Mouse (Mus musculus): ENCODE data around the gene Med24. TPM values are rescaled to one million over a fixed set of nuclear protein-coding genes. Genes with fewer than 3 reads are reported as not detected.

The Med24 gene
- polyA plus RNA-seq, 1 experiment: 33.1 TPM

- TF ChIP-seq FOSL1 (IDR thresholded peaks at IDR 0.05; ENCODE audit: insufficient read depth, low read length, poor library complexity, severe bottlenecking) (no peak), CTCF (IDR thresholded peaks at IDR 0.05; ENCODE audit: control insufficient read depth, insufficient read depth, insufficient read length) (no peak), MYOG (IDR thresholded peaks at IDR 0.05; ENCODE audit: control insufficient read depth, extremely low read depth, insufficient read length) (no peak), USF1 (IDR thresholded peaks at IDR 0.05; ENCODE audit: low read depth) (peak; percentile 37), CEBPB (IDR thresholded peaks at IDR 0.05; ENCODE audit: low read depth) (no peak), MYOD1 (IDR thresholded peaks at IDR 0.05; ENCODE audit: control insufficient read depth, insufficient read length, low read depth) (no peak), MAX (IDR thresholded peaks at IDR 0.05) (no peak)
- Histone ChIP-seq H3K79me3 (ENCODE audit: low read depth) (peaks cover 12% of the 10 kb centered on the region), H3K4me3 (ENCODE audit: insufficient read depth, poor library complexity, severe bottlenecking) (peak within 1 kb of the TSS; percentile 62), H3ac (ENCODE audit: control insufficient read depth, insufficient read length, low read depth) (peak within 1 kb of the TSS; percentile 69), H3K36me3 (ENCODE audit: control insufficient read depth, insufficient read depth) (peaks cover 23% of the 10 kb centered on the region), H3K79me2 (ENCODE audit: control insufficient read depth, insufficient read depth) (peaks cover 40% of the 10 kb centered on the region), H3K27me3 (ENCODE audit: control insufficient read depth, insufficient read depth, insufficient read length) (no peaks in the 10 kb centered on the region)
Observed at GRCm38 (mm10) chr11:98774582-98775347, 45.5 kb upstream of the Med24 start, which contains the start of gene Nr1d1. Gene Nr1d1 (minus strand): TSS chr11:98775333.

DNA sequence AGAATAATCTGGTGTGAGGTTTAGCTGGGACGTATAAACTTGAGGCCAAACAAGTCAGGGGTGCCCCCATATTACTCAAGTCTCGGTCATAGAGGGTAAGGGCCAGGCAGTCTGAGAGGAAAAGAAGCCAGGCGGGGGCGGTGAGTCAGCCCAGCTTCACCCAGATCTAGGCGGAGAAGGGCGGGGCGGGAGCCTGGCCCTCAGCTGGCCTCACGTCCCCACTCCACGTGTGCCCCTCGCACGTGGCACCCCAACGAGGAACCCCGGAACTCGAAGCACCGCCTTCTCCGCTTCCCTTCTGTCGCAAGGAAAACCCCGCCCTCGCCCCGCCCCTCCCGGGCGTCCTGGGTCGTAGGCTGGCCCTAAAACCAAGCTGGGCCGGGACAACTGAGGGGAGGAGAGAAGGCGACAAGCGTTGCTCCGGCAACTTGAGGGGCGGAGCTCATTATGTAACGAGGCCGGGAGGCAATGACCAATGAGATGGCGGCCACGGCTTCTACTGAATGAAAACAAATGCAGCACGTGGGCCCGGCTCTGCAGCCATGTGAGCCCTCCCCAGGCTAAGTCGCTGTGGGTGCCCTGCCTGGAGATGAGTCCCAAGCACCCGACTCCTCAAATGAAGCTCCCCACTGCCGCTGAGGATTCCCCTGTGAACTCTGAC lies 44.5 kb upstream of the Med24 start:
- H3K4me3 ChIP-seq (ENCODE audit: insufficient read depth, poor library complexity, severe bottlenecking): peak overlapping the region; percentile 62
- peaks cover 40% of the 10 kb centered on the region for H3K79me2 ChIP-seq (ENCODE audit: control insufficient read depth, insufficient read depth)
- H3K79me3 ChIP-seq (ENCODE audit: low read depth): peaks cover 12% of the 10 kb centered on the region
- H3ac ChIP-seq (ENCODE audit: control insufficient read depth, insufficient read length, low read depth): peak overlapping the region; percentile 69
- peaks cover 32% of the 10 kb centered on the region for H3K36me3 ChIP-seq (ENCODE audit: control insufficient read depth, insufficient read depth)
- no peaks in the 10 kb centered on the region for H3K27me3 ChIP-seq (ENCODE audit: control insufficient read depth, insufficient read depth, insufficient read length)
- peak; percentile 49 for TF ChIP-seq FOSL1 (IDR thresholded peaks at IDR 0.05; ENCODE audit: insufficient read depth, low read length, poor library complexity, severe bottlenecking)
- TF ChIP-seq CEBPB (IDR thresholded peaks at IDR 0.05; ENCODE audit: low read depth): no peak
- no peak for TF ChIP-seq CTCF (IDR thresholded peaks at IDR 0.05; ENCODE audit: control insufficient read depth, insufficient read depth, insufficient read length)
- peak; percentile 67 for TF ChIP-seq USF1 (IDR thresholded peaks at IDR 0.05; ENCODE audit: low read depth)
- no peak for TF ChIP-seq MYOG (IDR thresholded peaks at IDR 0.05; ENCODE audit: control insufficient read depth, extremely low read depth, insufficient read length)
- TF ChIP-seq MYOD1 (IDR thresholded peaks at IDR 0.05; ENCODE audit: control insufficient read depth, insufficient read length, low read depth): no peak
- TF ChIP-seq MAX (IDR thresholded peaks at IDR 0.05): peak; percentile 95

DNA sequence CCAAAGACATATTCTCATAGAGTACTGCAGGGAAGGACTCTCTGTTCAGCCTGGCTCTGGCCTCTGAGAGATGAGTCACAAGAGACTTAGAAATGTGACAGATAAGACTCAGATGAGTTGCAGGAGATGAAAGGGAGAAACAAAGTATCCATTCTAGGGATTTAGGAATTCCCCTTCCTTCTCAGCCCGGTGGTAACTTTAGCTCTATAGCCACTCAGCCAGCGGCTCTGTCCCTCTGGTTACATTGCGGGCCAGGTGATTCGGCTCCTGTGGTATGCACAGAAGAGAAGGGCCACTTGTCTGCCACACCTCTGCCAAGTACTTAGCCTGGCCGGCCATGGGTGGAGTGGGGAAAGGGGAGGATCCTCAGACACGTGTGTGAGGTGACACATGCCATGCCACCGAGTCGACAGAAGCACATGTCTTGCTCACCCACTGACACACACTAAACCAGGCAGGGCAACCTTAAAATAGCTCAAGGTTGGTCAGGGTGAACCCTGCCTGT lies 43.5 kb upstream of the Med24 start:
- Histone ChIP-seq H3K79me3 (ENCODE audit: low read depth) (peaks cover 12% of the 10 kb centered on the region), H3K79me2 (ENCODE audit: control insufficient read depth, insufficient read depth) (peaks cover 40% of the 10 kb centered on the region), H3K4me3 (ENCODE audit: insufficient read depth, poor library complexity, severe bottlenecking) (no peak overlapping the region), H3ac (ENCODE audit: control insufficient read depth, insufficient read length, low read depth) (no peak overlapping the region), H3K27me3 (ENCODE audit: control insufficient read depth, insufficient read depth, insufficient read length) (no peaks in the 10 kb centered on the region), H3K36me3 (ENCODE audit: control insufficient read depth, insufficient read depth) (peaks cover 41% of the 10 kb centered on the region)
- TF ChIP-seq USF1 (IDR thresholded peaks at IDR 0.05; ENCODE audit: low read depth): peak; percentile 29
- TF ChIP-seq MYOD1 (IDR thresholded peaks at IDR 0.05; ENCODE audit: control insufficient read depth, insufficient read length, low read depth): no peak
- peak; percentile 99 for TF ChIP-seq MAX (IDR thresholded peaks at IDR 0.05)

DNA sequence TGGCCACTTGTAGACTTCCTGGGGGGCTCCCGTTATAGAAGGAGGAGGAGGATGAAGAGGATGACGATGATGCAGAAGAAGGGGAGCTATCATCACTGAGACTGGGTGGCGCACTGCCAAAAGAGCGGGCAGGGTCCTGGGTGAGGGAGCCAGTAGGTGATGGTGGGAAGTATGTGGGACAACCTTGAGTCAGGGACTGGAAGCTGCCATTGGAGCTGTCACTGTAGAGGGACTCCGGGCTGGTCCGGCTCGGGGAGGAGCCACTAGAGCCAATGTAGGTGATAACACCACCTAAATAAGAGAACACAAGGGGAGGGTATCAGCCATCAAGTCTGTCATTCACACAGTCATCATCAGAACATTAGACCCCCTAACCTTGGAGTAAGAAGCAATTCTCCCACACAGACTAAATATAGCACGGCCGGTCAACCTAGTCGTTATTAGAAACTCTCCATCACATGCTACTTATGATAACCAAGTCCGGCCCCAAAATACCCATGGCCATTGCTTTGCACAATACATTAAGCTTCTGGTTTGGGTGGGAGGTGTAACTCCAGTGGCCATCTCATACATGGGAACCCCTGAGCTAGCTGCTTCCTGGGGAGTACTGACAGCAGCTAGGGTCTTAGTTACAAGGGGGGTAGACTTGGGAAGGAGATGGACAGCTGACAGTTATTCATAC lies 42.8 kb upstream of the Med24 start:
- no peak overlapping the region for H3K4me3 ChIP-seq (ENCODE audit: insufficient read depth, poor library complexity, severe bottlenecking)
- peaks cover 12% of the 10 kb centered on the region for H3K79me3 ChIP-seq (ENCODE audit: low read depth)
- H3K36me3 ChIP-seq (ENCODE audit: control insufficient read depth, insufficient read depth): peaks cover 41% of the 10 kb centered on the region
- H3K27me3 ChIP-seq (ENCODE audit: control insufficient read depth, insufficient read depth, insufficient read length): no peaks in the 10 kb centered on the region
- no peak overlapping the region for H3ac ChIP-seq (ENCODE audit: control insufficient read depth, insufficient read length, low read depth)
- peaks cover 34% of the 10 kb centered on the region for H3K79me2 ChIP-seq (ENCODE audit: control insufficient read depth, insufficient read depth)
- TF ChIP-seq USF1 (IDR thresholded peaks at IDR 0.05; ENCODE audit: low read depth) (no peak), CTCF (IDR thresholded peaks at IDR 0.05; ENCODE audit: control insufficient read depth, insufficient read depth, insufficient read length) (no peak), MAX (IDR thresholded peaks at IDR 0.05) (no peak), CEBPB (IDR thresholded peaks at IDR 0.05; ENCODE audit: low read depth) (no peak), FOSL1 (IDR thresholded peaks at IDR 0.05; ENCODE audit: insufficient read depth, low read length, poor library complexity, severe bottlenecking) (no peak), MYOD1 (IDR thresholded peaks at IDR 0.05; ENCODE audit: control insufficient read depth, insufficient read length, low read depth) (no peak), MYOG (IDR thresholded peaks at IDR 0.05; ENCODE audit: control insufficient read depth, extremely low read depth, insufficient read length) (no peak)

DNA sequence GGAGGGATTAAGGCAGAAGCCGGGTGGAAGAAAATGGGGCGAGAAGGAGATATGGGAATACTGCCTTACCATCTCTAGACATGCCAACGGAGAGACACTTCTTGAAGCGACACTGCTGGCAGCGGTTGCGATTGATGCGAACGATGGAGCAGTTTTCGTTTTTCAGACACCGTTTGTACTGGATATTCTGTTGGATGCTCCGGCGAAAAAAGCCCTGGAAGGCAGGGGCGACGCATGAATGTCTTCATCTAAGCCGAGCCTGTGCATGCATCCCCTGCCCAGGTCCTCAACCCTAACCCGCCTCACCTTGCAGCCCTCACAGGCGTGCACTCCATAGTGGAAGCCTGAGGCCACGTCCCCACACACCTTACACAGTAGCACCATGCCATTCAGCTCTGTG lies 41.9 kb upstream of the Med24 start:
- no peaks in the 10 kb centered on the region for H3K27me3 ChIP-seq (ENCODE audit: control insufficient read depth, insufficient read depth, insufficient read length)
- peaks cover 12% of the 10 kb centered on the region for H3K79me3 ChIP-seq (ENCODE audit: low read depth)
- no peak overlapping the region for H3ac ChIP-seq (ENCODE audit: control insufficient read depth, insufficient read length, low read depth)
- peaks cover 26% of the 10 kb centered on the region for H3K79me2 ChIP-seq (ENCODE audit: control insufficient read depth, insufficient read depth)
- H3K36me3 ChIP-seq (ENCODE audit: control insufficient read depth, insufficient read depth): peaks cover 41% of the 10 kb centered on the region
- H3K4me3 ChIP-seq (ENCODE audit: insufficient read depth, poor library complexity, severe bottlenecking): no peak overlapping the region
- TF ChIP-seq MYOG (IDR thresholded peaks at IDR 0.05; ENCODE audit: control insufficient read depth, extremely low read depth, insufficient read length) (no peak), USF1 (IDR thresholded peaks at IDR 0.05; ENCODE audit: low read depth) (no peak), CTCF (IDR thresholded peaks at IDR 0.05; ENCODE audit: control insufficient read depth, insufficient read depth, insufficient read length) (no peak), MAX (IDR thresholded peaks at IDR 0.05) (no peak), MYOD1 (IDR thresholded peaks at IDR 0.05; ENCODE audit: control insufficient read depth, insufficient read length, low read depth) (no peak), FOSL1 (IDR thresholded peaks at IDR 0.05; ENCODE audit: insufficient read depth, low read length, poor library complexity, severe bottlenecking) (no peak), CEBPB (IDR thresholded peaks at IDR 0.05; ENCODE audit: low read depth) (no peak)

Data from C2C12 (cell line).